Mouse (Mus musculus) CH12.LX (cell line): ENCODE data around the gene Myh13. TPM values are rescaled to one million over a fixed set of nuclear protein-coding genes. Genes with fewer than 3 reads are reported as not detected.

Source experiments
- DNase-seq: peaks from one replicate; pipeline ENCODE4 v3.0.0-alpha.2; 2013; ENCODE audit errors: extremely low read depth
- H3K27ac ChIP-seq: 2 replicates; pipeline ENCODE4 v1.5.1; 2012; ENCODE audit warnings: low read depth, mild to moderate bottlenecking, control low read depth, moderate library complexity; ENCODE audit not compliant: insufficient read depth
- H3K27me3 ChIP-seq: replicated peaks from 2 replicates; pipeline ENCODE3; 2012; ENCODE audit warnings: inconsistent platforms
- H3K36me3 ChIP-seq, 2 experiments: replicated peaks in 1 of 2; 2 replicates each; pipeline versions ENCODE3 to v1.6.1; 2012; ENCODE audit warnings: inconsistent platforms in 1 of 2, low read length in 1 of 2, mild to moderate bottlenecking in 1 of 2, mixed read lengths in 1 of 2, moderate library complexity in 1 of 2; ENCODE audit not compliant: control insufficient read depth in 1 of 2, insufficient read depth in 1 of 2
- H3K4me1 ChIP-seq, 2 experiments: 2 replicates each; pipeline ENCODE4 v1.6.1; 2012; ENCODE audit warnings: inconsistent platforms in 1 of 2, moderate library complexity in 1 of 2; ENCODE audit not compliant: insufficient read depth in 2 of 2, control insufficient read depth in 1 of 2
- H3K4me2 ChIP-seq: 2 replicates; pipeline ENCODE4 v1.6.1; 2012; ENCODE audit warnings: low read depth, mild to moderate bottlenecking, control low read depth; ENCODE audit not compliant: poor library complexity, insufficient read depth, severe bottlenecking
- H3K4me3 ChIP-seq, 3 experiments: fragments of 150-350 bp in 1 of 3; sonication (generic) in 1 of 3; replicated peaks in 1 of 3; 2 replicates each; pipeline versions ENCODE3 to v1.5.1; 2011 to 2012; ENCODE audit warnings: low read depth in 2 of 3, low read length in 2 of 3, mild to moderate bottlenecking in 2 of 3, moderate library complexity in 2 of 3, control low read depth in 1 of 3, improper control_type of control experiment in 1 of 3, inconsistent platforms in 1 of 3, mixed read lengths in 1 of 3; ENCODE audit not compliant: poor library complexity in 1 of 3
- H3K79me2 ChIP-seq: replicated peaks from 2 replicates; pipeline ENCODE4 v1.6.1; 2012; ENCODE audit warnings: mild to moderate bottlenecking, moderate library complexity; ENCODE audit not compliant: control insufficient read depth, poor library complexity, insufficient read depth, severe bottlenecking; ENCODE audit errors: extremely low read depth
- H3K9ac ChIP-seq: 2 replicates; pipeline ENCODE4 v1.6.1; 2012; ENCODE audit warnings: low read depth, mild to moderate bottlenecking, control low read depth, moderate library complexity; ENCODE audit not compliant: insufficient read depth
- H3K9me3 ChIP-seq: replicated peaks from 2 replicates; pipeline ENCODE3; 2012; ENCODE audit warnings: low read length, inconsistent platforms, mixed read lengths
- CHD1 ChIP-seq: IDR thresholded peaks from 2 replicates; pipeline ENCODE4 v1.6.1; 2012; ENCODE audit warnings: low read depth, low read length, improper control_type of control experiment, inconsistent platforms
- CHD2 ChIP-seq: IDR thresholded peaks from 2 replicates; pipeline ENCODE4 v1.6.1; 2011; ENCODE audit warnings: low read length, improper control_type of control experiment
- E2F4 ChIP-seq: IDR thresholded peaks from 2 replicates; pipeline ENCODE4 v1.6.1; 2011; ENCODE audit warnings: low read depth, low read length, improper control_type of control experiment; ENCODE audit not compliant: insufficient replicate concordance
- ETS1 ChIP-seq: conservative IDR thresholded peaks from 2 replicates; pipeline ENCODE4 v1.6.1; 2012; ENCODE audit warnings: low read depth, mild to moderate bottlenecking, inconsistent platforms, low read length, improper control_type of control experiment, moderate library complexity
- HCFC1 ChIP-seq: IDR thresholded peaks from 2 replicates; pipeline ENCODE4 v1.6.1; 2012; ENCODE audit warnings: low read depth, mild to moderate bottlenecking, inconsistent platforms, low read length, improper control_type of control experiment
- JUN ChIP-seq: IDR thresholded peaks from 2 replicates; pipeline ENCODE4 v1.6.1; 2011; ENCODE audit warnings: low read depth, mild to moderate bottlenecking, low read length, improper control_type of control experiment, moderate library complexity; ENCODE audit not compliant: insufficient read depth
- MAX ChIP-seq: IDR thresholded peaks from 2 replicates; pipeline ENCODE4 v1.6.1; 2011; ENCODE audit warnings: low read length, improper control_type of control experiment
- MAZ ChIP-seq: IDR thresholded peaks from 2 replicates; pipeline ENCODE4 v1.6.1; 2012; ENCODE audit warnings: low read depth, mild to moderate bottlenecking, inconsistent platforms, low read length, improper control_type of control experiment, moderate library complexity
- NELFE ChIP-seq: IDR thresholded peaks from 2 replicates; pipeline ENCODE4 v1.6.1; 2011; ENCODE audit warnings: low read depth, low read length, improper control_type of control experiment
- POLR2A ChIP-seq: IDR thresholded peaks from 2 replicates; pipeline ENCODE4 v1.6.1; 2011; ENCODE audit warnings: low read depth, mild to moderate bottlenecking, improper control_type of control experiment, low read length
- POLR2AphosphoS2 ChIP-seq: IDR thresholded peaks from 2 replicates; pipeline ENCODE4 v1.6.1; 2011; ENCODE audit warnings: low read depth, low read length, improper control_type of control experiment
- USF2 ChIP-seq: conservative IDR thresholded peaks from 2 replicates; pipeline ENCODE4 v1.6.1; 2011; ENCODE audit warnings: low read depth, low read length, improper control_type of control experiment
- ZC3H11A ChIP-seq: IDR thresholded peaks from 2 replicates; pipeline ENCODE4 v1.6.1; 2012; ENCODE audit warnings: low read depth, mild to moderate bottlenecking, inconsistent platforms, low read length, improper control_type of control experiment
- ZNF384 ChIP-seq: IDR thresholded peaks from 2 replicates; pipeline ENCODE4 v1.6.1; 2012; ENCODE audit warnings: low read depth, low read length, improper control_type of control experiment, inconsistent platforms
- dilution Hi-C: fragments of 300-500 bp; cut with MboI; formaldehyde crosslinking; loops from 2 replicates; pipeline ENCODE4 v1.14.3; 2020; ENCODE audit warnings: low sequenced_read_pairs; ENCODE audit not compliant: extremely low pct_unique_long_range_greater_than_20kb, extremely low pct_ligation_motif_present
- in situ Hi-C: fragments of 300-500 bp; cut with MboI; formaldehyde crosslinking; loops from 3 replicates; pipeline ENCODE4 v1.14.3; 2019; ENCODE audit warnings: low sequenced_read_pairs, low pct_ligation_motif_present, low pct_unique_long_range_greater_than_20kb, mixed read lengths
- polyA plus RNA-seq: library from polyadenylated mRNA; unstranded; fragments of >175 nt; gene quantifications from 2 replicates; pipeline ENCODE4 v1.2.1, GENCODE M21; 2012; ENCODE audit warnings: low read depth; ENCODE audit not compliant: insufficient read length
- total RNA-seq, 2 experiments: library from RNA; depleted of rRNA; stranded (reverse); fragments of 300-350 nt in 1 of 2; fragments of >200 nt in 1 of 2; gene quantifications; 2 replicates each; pipeline ENCODE4 v1.2.3; 2012 to 2014

The Myh13 gene
- total and polyA plus RNA-seq, 3 experiments: 1.1 to 2.4 (median 2.1) TPM

DNA sequence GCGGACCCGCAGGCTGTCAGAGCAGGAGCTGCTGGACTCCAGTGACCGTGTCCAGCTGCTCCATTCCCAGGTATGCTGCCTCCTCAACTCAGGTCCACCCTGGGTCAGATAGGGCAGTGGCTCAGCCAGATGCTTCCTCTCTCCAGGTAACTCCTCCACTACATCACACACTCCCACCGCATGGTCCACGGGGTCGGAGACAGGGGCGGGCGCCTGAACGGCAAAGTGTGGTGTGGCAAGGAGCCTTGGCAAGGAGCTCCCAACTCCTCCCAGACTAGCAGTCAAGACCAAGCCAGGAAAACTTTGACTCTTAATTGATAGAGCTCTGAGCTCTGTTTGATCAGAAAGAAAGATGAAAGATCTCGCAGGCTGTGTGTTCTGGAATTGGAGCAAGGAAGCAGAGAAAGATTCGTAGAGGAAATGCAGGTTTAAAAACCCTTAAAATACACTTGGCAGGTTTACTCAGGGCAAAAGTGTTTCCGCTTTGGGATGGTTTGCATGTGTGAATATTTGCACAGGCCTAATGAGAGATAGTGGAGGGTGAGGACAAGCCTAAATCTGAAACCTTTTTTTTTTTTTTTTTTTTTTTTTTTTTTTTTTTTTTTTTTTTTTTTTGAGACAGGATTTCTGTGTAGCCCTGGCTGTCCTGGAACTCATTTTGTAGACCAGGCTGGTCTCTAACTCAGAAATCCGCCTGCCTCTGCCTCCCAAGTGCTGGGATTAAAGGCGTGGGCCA is 43.7 kb downstream of the Myh13 start:
- no peak overlapping the region for H3K9ac ChIP-seq
- H3K9me3 ChIP-seq: no peaks in the 10 kb centered on the region
- no peaks in the 10 kb centered on the region for H3K79me2 ChIP-seq
- H3K27ac ChIP-seq: no peak overlapping the region
- peaks cover 5% of the 10 kb centered on the region in 2 experiments; a peak in 2 of 4 replicates for H3K4me1 ChIP-seq
- no peak for TF ChIP-seq POLR2A
- peak; percentile 89 for TF ChIP-seq ZNF384
- no peak for TF ChIP-seq USF2
- TF ChIP-seq JUN: no peak
- no peak for TF ChIP-seq ZC3H11A
- no peak for TF ChIP-seq CHD1
- TF ChIP-seq E2F4: no peak
- no peak for TF ChIP-seq NELFE
- TF ChIP-seq MAZ: no peak
- H3K4me3 ChIP-seq: no peak overlapping the region
- dilution Hi-C loops (no loop called here), in situ Hi-C loops (loop anchor here (10.0 kb wide), 1 partner anchor 280 kb away; no protein-coding TSS in a partner anchor)
- no peaks in the 10 kb centered on the region for H3K36me3 ChIP-seq
- peaks cover 2% of the 10 kb centered on the region for H3K27me3 ChIP-seq
- no peak for DNase-seq
- no peak overlapping the region for H3K4me2 ChIP-seq

DNA sequence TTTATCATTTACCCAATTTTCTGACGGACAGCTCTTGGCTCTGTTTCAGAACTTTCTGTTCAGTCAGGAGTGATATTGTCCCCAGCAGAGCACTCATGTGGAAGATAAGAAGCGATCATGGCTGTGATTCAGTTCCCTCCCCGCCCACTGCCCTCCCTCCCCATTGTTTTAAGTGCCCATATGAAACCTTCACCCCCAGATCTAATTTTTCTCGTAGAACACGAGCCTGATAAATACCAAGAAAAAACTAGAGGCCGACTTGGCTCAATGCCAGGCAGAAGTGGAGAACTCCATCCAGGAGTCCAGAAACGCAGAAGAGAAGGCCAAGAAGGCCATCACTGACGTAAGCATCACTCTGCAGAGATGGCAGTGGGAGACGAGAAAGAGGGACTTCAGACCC is 45.5 kb downstream of the Myh13 start:
- dilution Hi-C loops: no loop called here
- no peak overlapping the region for H3K4me2 ChIP-seq
- H3K9ac ChIP-seq: no peak overlapping the region
- H3K36me3 ChIP-seq: no peaks in the 10 kb centered on the region
- no peak overlapping the region for H3K4me3 ChIP-seq
- TF ChIP-seq CHD2: no peak
- TF ChIP-seq JUN: no peak
- no peak for TF ChIP-seq POLR2AphosphoS2
- no peak for TF ChIP-seq HCFC1
- no peak for TF ChIP-seq ETS1
- TF ChIP-seq MAX: no peak
- TF ChIP-seq ZNF384: no peak
- no peak for TF ChIP-seq ZC3H11A
- H3K27me3 ChIP-seq: peaks cover 2% of the 10 kb centered on the region
- DNase-seq: no peak
- H3K27ac ChIP-seq: no peak overlapping the region
- H3K9me3 ChIP-seq: no peaks in the 10 kb centered on the region
- no peaks in the 10 kb centered on the region for H3K79me2 ChIP-seq
- in situ Hi-C loops: loop anchor here (10.0 kb wide), 1 partner anchor 278 kb away; no protein-coding TSS in a partner anchor
- H3K4me1 ChIP-seq: peaks cover 5% of the 10 kb centered on the region in 2 experiments; a peak in 2 of 4 replicates
